Mouse (Mus musculus): Measurements from ENCODE around the gene Slc22a23.

GRCm38 (mm10) chr13:34132875-34133274 lies 212.1 kb downstream of the Slc22a23 start:
- TF ChIP-seq MAFK (IDR thresholded peaks at IDR 0.05; ENCODE audit: insufficient read depth, low read depth, low read length) (no peak), CHD2 (IDR thresholded peaks at IDR 0.05; ENCODE audit: low read depth, low read length) (no peak)

All from ES-E14 (cell line).